Mouse (Mus musculus) spleen, adult 2 months (tissue): ENCODE data around the gene Fam161b. TPM values are rescaled to one million over a fixed set of nuclear protein-coding genes. Genes with fewer than 3 reads are reported as not detected.

ENCODE experiments used
- DNase-seq, 2 experiments: peaks; one replicate each; pipeline versions ENCODE4 v3.0.0 to v3.0.0-alpha.2; 2012 to 2021; ENCODE audit warnings: low spot score in 2 of 2, low read depth in 1 of 2
- H3K27ac ChIP-seq: fragments of 200-500 bp; 2 replicates; pipeline ENCODE4 v1.5.1; 2012; ENCODE audit warnings: low read length, inconsistent platforms; ENCODE audit not compliant: insufficient read depth
- H3K27me3 ChIP-seq: fragments of 200-500 bp; 2 replicates; pipeline ENCODE4 v1.6.1; 2012; ENCODE audit warnings: mild to moderate bottlenecking, moderate library complexity, low read length, inconsistent platforms; ENCODE audit not compliant: control insufficient read depth, insufficient read depth
- H3K36me3 ChIP-seq: fragments of 200-500 bp; 2 replicates; pipeline ENCODE4 v1.6.1; 2012; ENCODE audit warnings: mild to moderate bottlenecking, low read length, inconsistent platforms; ENCODE audit not compliant: control insufficient read depth, insufficient read depth
- H3K4me1 ChIP-seq: fragments of 200-500 bp; 2 replicates; pipeline ENCODE4 v1.6.1; 2011; ENCODE audit warnings: inconsistent platforms; ENCODE audit not compliant: control insufficient read depth, insufficient read depth, insufficient read length
- H3K4me3 ChIP-seq: fragments of 200-500 bp; 2 replicates; pipeline ENCODE4 v1.5.1; 2011; ENCODE audit warnings: mild to moderate bottlenecking, inconsistent platforms; ENCODE audit not compliant: insufficient read depth, insufficient read length; ENCODE audit errors: extremely low read depth
- CTCF ChIP-seq: fragments of 200-500 bp; IDR thresholded peaks from 2 replicates; pipeline ENCODE4 v1.5.1; 2011; ENCODE audit warnings: mild to moderate bottlenecking, inconsistent platforms; ENCODE audit not compliant: insufficient read depth, insufficient read length, insufficient replicate concordance; ENCODE audit errors: extremely low read depth
- POLR2A ChIP-seq: fragments of 200-500 bp; IDR thresholded peaks from 2 replicates; pipeline ENCODE4 v1.6.1; 2011; ENCODE audit warnings: low read depth, low read length, inconsistent platforms
- WGBS: fragments of 180-500 bp; shearing (Covaris S2); methylation state at CpG from one replicate; pipeline ENCODE4 v1.1.7; 2018; 5-methylcytosine and 5-hydroxymethylcytosine counted together
- polyA plus RNA-seq: library from polyadenylated mRNA; depleted of rRNA; stranded (reverse); fragments of >200 nt; gene quantifications from 2 replicates; pipeline ENCODE4 v1.2.3, GENCODE M21; 2012; rRNA removed

Fam161b gene
- polyA plus RNA-seq: 0.27 and 0.32 TPM in 2 replicates

GRCm38 (mm10) chr12:84361555-84362489 is at the start of gene Fam161b, which contains the start of gene Coq6:
TSS of gene Fam161b (minus strand) at chr12:84361833.
TSS of gene Coq6 (plus strand) at chr12:84361657.
- WGBS: under 1% methylated on average over 51 of the region's 51 CpGs
- H3K36me3 ChIP-seq: no peaks in the 10 kb centered on the region
- H3K27ac ChIP-seq: peak within 1 kb of the TSS; percentile 17; the same call in 1 of the 2 replicates
- peak; percentile 28; the same call in 1 of the 2 replicates for TF ChIP-seq POLR2A
- no peak for TF ChIP-seq CTCF
- peak; percentile 96 to 98 for DNase-seq
- no peaks in the 10 kb centered on the region for H3K27me3 ChIP-seq
- peak within 1 kb of the TSS; percentile 94 for H3K4me3 ChIP-seq
- no peaks in the 10 kb centered on the region for H3K4me1 ChIP-seq

- no peaks in the 10 kb centered on the region for H3K36me3 ChIP-seq
- H3K27ac ChIP-seq: peak within 1 kb of the TSS; percentile 88
- WGBS: 3% methylated on average over 60 of the region's 63 CpGs
- DNase-seq: peak; percentile 71 to 86
- H3K4me1 ChIP-seq: no peaks in the 10 kb centered on the region
- H3K4me3 ChIP-seq: peak within 1 kb of the TSS; percentile 94
- TF ChIP-seq POLR2A (peak; percentile 25; the same call in 1 of the 2 replicates), CTCF (no peak)
- no peaks in the 10 kb centered on the region for H3K27me3 ChIP-seq
These were observed 47.3 kb upstream of the Fam161b start, which contains the start of the genes Entpd5 and Bbof1 for GRCm38 (mm10) chr12:84408819-84409507. TSS of gene Entpd5 (minus strand) at chr12:84409029. TSS of gene Bbof1 (plus strand) at chr12:84409071.

GRCm38 (mm10) chr12:84407874-84408818 is 46.5 kb upstream of the Fam161b start:
- H3K27ac ChIP-seq: peak overlapping the region; percentile 88

GRCm38 (mm10) chr12:84407259-84407658 is 45.6 kb upstream of the Fam161b start:
- H3K36me3 ChIP-seq: no peaks in the 10 kb centered on the region
- TF ChIP-seq POLR2A (no peak), CTCF (no peak)
- no peak overlapping the region for H3K27ac ChIP-seq
- WGBS: 64% methylated on average over 4 of the region's 4 CpGs
- H3K4me3 ChIP-seq: no peak overlapping the region
- H3K27me3 ChIP-seq: no peaks in the 10 kb centered on the region
- DNase-seq: no peak
- H3K4me1 ChIP-seq: no peaks in the 10 kb centered on the region

More at GRCm38 (mm10) chr12:84407874-84408818, 46.5 kb upstream of the Fam161b start:
- WGBS: under 1% methylated on average over 47 of the region's 52 CpGs
- Histone ChIP-seq H3K36me3 (no peaks in the 10 kb centered on the region), H3K4me1 (no peaks in the 10 kb centered on the region), H3K4me3 (peak overlapping the region; percentile 94), H3K27me3 (no peaks in the 10 kb centered on the region)
- TF ChIP-seq POLR2A (no peak), CTCF (no peak)
- DNase-seq: peak; percentile 70 to 71

GRCm38 (mm10) chr12:84404541-84404940 is 42.9 kb upstream of the Fam161b start:
- DNase-seq: no peak
- H3K4me1 ChIP-seq: no peaks in the 10 kb centered on the region
- WGBS: 90% methylated on average over 6 of the region's 6 CpGs

GRCm38 (mm10) chr12:84402923-84403322 is 41.3 kb upstream of the Fam161b start:
- TF ChIP-seq CTCF (no peak), POLR2A (no peak)
- 90% methylated on average over 9 of the region's 9 CpGs for WGBS
- Histone ChIP-seq H3K4me1 (no peaks in the 10 kb centered on the region), H3K27ac (no peak overlapping the region), H3K36me3 (no peaks in the 10 kb centered on the region; the same call in 1 of the 2 replicates), H3K27me3 (no peaks in the 10 kb centered on the region), H3K4me3 (no peak overlapping the region)
- no peak for DNase-seq

More at GRCm38 (mm10) chr12:84404541-84404940, 42.9 kb upstream of the Fam161b start:
- no peak overlapping the region for H3K27ac ChIP-seq
- no peaks in the 10 kb centered on the region for H3K36me3 ChIP-seq
- no peak overlapping the region for H3K4me3 ChIP-seq
- H3K27me3 ChIP-seq: no peaks in the 10 kb centered on the region
- TF ChIP-seq POLR2A (no peak), CTCF (no peak)
